In genomic region chr13:45156223-45156622, GRCm38 (mm10) we compare ENCODE assay signal across 11 mouse cellular contexts.
A peak's percentile ranks its signal among the peaks of the same experiment; 100 is the strongest.
DNase-seq lines count a peak whose midpoint lies in the region; ATAC-seq and TF ChIP-seq lines count a peak whose summit lies in the region.
"Had no signal": no experiment of that assay in that cellular context is flagged by ENCODE, and none has a peak within 500 bp of the region (broad histone marks: within the 10 kb centered on the region; RNA-seq: fewer than 3 reads in every experiment).

No protein-coding gene starts in this region.

- no peak overlapping the region for H3K9ac ChIP-seq in lung, postnatal 0 days (replicated peaks; ENCODE audit: low read depth)
- H3K9ac ChIP-seq in kidney, postnatal 0 days (ENCODE audit: low read depth, low read length): no peak overlapping the region
- H3K9ac ChIP-seq: heart, embryonic 13.5 days had no signal

- TF ChIP-seq CTCF in lung, postnatal 0 days (IDR thresholded peaks at IDR 0.05): peak; percentile 44
- TF ChIP-seq CTCF in lung, adult 2 months (IDR thresholded peaks at IDR 0.05; ENCODE audit: insufficient read depth, low read length): no peak
- TF ChIP-seq CTCF in Patski (IDR thresholded peaks at IDR 0.05): peak; percentile 27
- peak; percentile 53 for TF ChIP-seq CTCF in kidney, postnatal 0 days (IDR thresholded peaks at IDR 0.05; ENCODE audit: low read depth)

- no peak overlapping the region for H3K4me3 ChIP-seq in lung, postnatal 0 days (ENCODE audit: low read depth, low read length)
- no peak overlapping the region for H3K4me3 ChIP-seq in lung, adult 2 months (replicated peaks; ENCODE audit: extremely low read depth, low read depth, low read length)
- H3K4me3 ChIP-seq in kidney, postnatal 0 days (replicated peaks; ENCODE audit: low read depth, low read length): no peak overlapping the region
- H3K4me3 ChIP-seq: forebrain, embryonic 10.5 days; heart, embryonic 13.5 days had no signal

- WGBS in lung, postnatal 0 days: 79% methylated on average over 3 of the region's 3 CpGs
- 75% methylated on average over 3 of the region's 3 CpGs for WGBS in lung, adult 2 months
- 69% methylated on average over 3 of the region's 3 CpGs for WGBS in kidney, postnatal 0 days

- DNase-seq in lung, postnatal 0 days (ENCODE audit: low spot score): peak; percentile 44
- DNase-seq in lung, adult 2 months: no peak
- DNase-seq in Patski (ENCODE audit: low read depth, low spot score): no peak
- peak; percentile 27 for DNase-seq in kidney, postnatal 0 days (ENCODE audit: low spot score)
- DNase-seq in embryo, embryonic 10 days (ENCODE audit: low spot score): no peak
- no peak for DNase-seq in left cerebral cortex, adult 18-20 months (ENCODE audit: low spot score in 2 of 2)
- DNase-seq: cerebellum, adult 9-11 months; spleen, adult 18-20 months had no signal

- no peaks in the 10 kb centered on the region for H3K9me3 ChIP-seq in lung, postnatal 0 days (ENCODE audit: low read length)
- no peaks in the 10 kb centered on the region for H3K9me3 ChIP-seq in kidney, postnatal 0 days (replicated peaks; ENCODE audit: low read length)
- H3K9me3 ChIP-seq: forebrain, embryonic 10.5 days; heart, embryonic 13.5 days had no signal

- CTCF ChIA-PET in Patski (lab: Charles Lee): no interaction called here

- POLR2A ChIA-PET in Patski (lab: Charles Lee): interaction anchor here (0.6 kb wide), 1 partner anchor 8 kb away, joined by 5 read pairs; no protein-coding TSS in a partner anchor

- H3K27ac ChIP-seq in lung, postnatal 0 days (ENCODE audit: low read length): no peak overlapping the region
- no peak overlapping the region for H3K27ac ChIP-seq in kidney, postnatal 0 days
- H3K27ac ChIP-seq: forebrain, embryonic 10.5 days; heart, embryonic 13.5 days had no signal

- no peak for TF ChIP-seq EP300 in lung, postnatal 0 days (IDR thresholded peaks at IDR 0.05)

- H3K27me3 ChIP-seq in lung, postnatal 0 days (replicated peaks; ENCODE audit: insufficient read depth, low read length): no peaks in the 10 kb centered on the region
- H3K27me3 ChIP-seq in Patski: peaks cover 41% of the 10 kb centered on the region
- H3K27me3 ChIP-seq in kidney, postnatal 0 days (ENCODE audit: insufficient read depth, low read length): no peaks in the 10 kb centered on the region
- H3K27me3 ChIP-seq: heart, embryonic 13.5 days had no signal

- TF ChIP-seq POLR2A in lung, adult 2 months (IDR thresholded peaks at IDR 0.05; ENCODE audit: borderline replicate concordance, extremely low read depth, low read depth, low read length): no peak

- no peaks in the 10 kb centered on the region for H3K36me3 ChIP-seq in lung, postnatal 0 days (ENCODE audit: insufficient read depth, low read length)
- no peaks in the 10 kb centered on the region for H3K36me3 ChIP-seq in kidney, postnatal 0 days (ENCODE audit: insufficient read depth, low read length)
- H3K36me3 ChIP-seq: forebrain, embryonic 10.5 days; heart, embryonic 13.5 days had no signal

- no peak for ATAC-seq in lung, postnatal 0 days
- ATAC-seq in Patski: no peak
- no peak for ATAC-seq in kidney, postnatal 0 days (replicated peaks; ENCODE audit: low FRiP score, low read depth)
- peak; percentile 89 for ATAC-seq in megakaryocyte-erythroid progenitor cell, adult 5-6 weeks (replicated peaks; ENCODE audit: low FRiP score, low TSS enrichment, poor library complexity, severe bottlenecking)

- in situ Hi-C loops in Patski (cut with MboI; ENCODE audit: low pct_unique_long_range_greater_than_20kb): no loop called here

- H3K4me1 ChIP-seq in lung, postnatal 0 days (ENCODE audit: insufficient read depth, low read depth, low read length): no peaks in the 10 kb centered on the region
- H3K4me1 ChIP-seq in lung, adult 2 months (ENCODE audit: control insufficient read depth, insufficient read depth, low read length): no peaks in the 10 kb centered on the region
- H3K4me1 ChIP-seq in kidney, postnatal 0 days (replicated peaks; ENCODE audit: insufficient read depth, low read length): no peaks in the 10 kb centered on the region
- H3K4me1 ChIP-seq: forebrain, embryonic 10.5 days had no signal

- no peak overlapping the region for H3K4me2 ChIP-seq in lung, postnatal 0 days (replicated peaks; ENCODE audit: low read depth, low read length)
- no peak overlapping the region for H3K4me2 ChIP-seq in kidney, postnatal 0 days (ENCODE audit: low read length)
- H3K4me2 ChIP-seq: heart, embryonic 13.5 days had no signal

Comparison
In these comparisons a context has a peak if more than half of its experiments do, and no peak if none do; other contexts are left out.
1. DNase-seq: peak in lung, postnatal 0 days (single experiment) and kidney, postnatal 0 days (single experiment); none in lung, adult 2 months (single experiment), Patski (single experiment), embryo, embryonic 10 days (single experiment) and left cerebral cortex, adult 18-20 months (0 of 2).